Mouse (Mus musculus): ENCODE measurements around the gene Chkb.
"Not testable (repeated sequence)": the region's sequence is repeated elsewhere in the genome, so short reads cannot be mapped to it uniquely, and the experiment has no call there.

- not testable (repeated sequence) for TF ChIP-seq POLR2A (IDR thresholded peaks at IDR 0.05; ENCODE audit: insufficient read length, low read depth); USF1 (IDR thresholded peaks at IDR 0.05; ENCODE audit: low read depth); REST (IDR thresholded peaks at IDR 0.05; ENCODE audit: insufficient read depth, insufficient read length); E2F4 (IDR thresholded peaks at IDR 0.05; ENCODE audit: insufficient read depth); POLR2AphosphoS2 (IDR thresholded peaks at IDR 0.05; ENCODE audit: insufficient read length, low read depth); MYOD1 (IDR thresholded peaks at IDR 0.05; ENCODE audit: control insufficient read depth in 1 of 3, insufficient read length in 2 of 3, low read depth in 2 of 3); MAX (IDR thresholded peaks at IDR 0.05; ENCODE audit: low read depth); CEBPB (IDR thresholded peaks at IDR 0.05; ENCODE audit: insufficient read depth, poor library complexity, severe bottlenecking); MYOG (IDR thresholded peaks at IDR 0.05; ENCODE audit: control insufficient read depth in 1 of 3, insufficient read depth in 1 of 3, insufficient read length in 2 of 3, low read depth in 2 of 3); TCF3 (IDR thresholded peaks at IDR 0.05; ENCODE audit: insufficient read length, low read depth)
Measured at GRCm38 (mm10) chr15:89430771-89431170, 1.1 kb upstream of the Chkb start.

Data from myocyte (in vitro differentiated cells).